Mouse (Mus musculus) granulocyte monocyte progenitor cell, adult 5-6 weeks (primary cell): Measurements from ENCODE around the gene Dnah2. TPM values are rescaled to one million over a fixed set of nuclear protein-coding genes. Genes with fewer than 3 reads are reported as not detected.
A peak's percentile ranks its signal among the peaks of the same experiment; 100 is the strongest.

Source experiments
- ATAC-seq: replicated peaks from 2 replicates; pipeline ENCODE4 v1.8.0; 2016; ENCODE audit warnings: mild to moderate bottlenecking, moderate TSS enrichment, inconsistent platforms; ENCODE audit not compliant: poor library complexity, severe bottlenecking
- total RNA-seq, 2 experiments: library from RNA; stranded (forward) in 1 of 2; stranded (reverse) in 1 of 2; fragments of 200-712, 200-1000 nt in 1 of 2; fragments of >200 nt in 1 of 2; fragmentation: Nextera tagmentation in 1 of 2; gene quantifications; 2 replicates each; pipeline ENCODE4 v1.2.3; 2014 to 2017

The Dnah2 gene
- total RNA-seq, 2 experiments from 2014 or later, result 0.11 TPM; not detected in 1

- peak; percentile 14; the same call in 1 of the 2 replicates for ATAC-seq
These were observed 72.1 kb downstream of the Dnah2 start for GRCm38 (mm10) chr11:69476802-69477201.

GRCm38 (mm10) chr11:69474737-69475136, 74.2 kb downstream of the Dnah2 start:
- no peak for ATAC-seq

- peak; percentile 27; the same call in 1 of the 2 replicates for ATAC-seq
These were observed 76.2 kb downstream of the Dnah2 start for GRCm38 (mm10) chr11:69472687-69473086.

- no peak; the same call in 1 of the 2 replicates for ATAC-seq
These were observed 77.4 kb downstream of the Dnah2 start for GRCm38 (mm10) chr11:69471491-69471890.

- no peak for ATAC-seq
These were observed 79.6 kb downstream of the Dnah2 start for GRCm38 (mm10) chr11:69469301-69469700.

- ATAC-seq, result no peak
These were observed 84.9 kb downstream of the Dnah2 start for GRCm38 (mm10) chr11:69463996-69464395.

- no peak for ATAC-seq
These were observed 87.3 kb downstream of the Dnah2 start for GRCm38 (mm10) chr11:69461568-69461967.

- no peak for ATAC-seq
These were observed 89.0 kb downstream of the Dnah2 start for GRCm38 (mm10) chr11:69459883-69460282.

GRCm38 (mm10) chr11:69457006-69457579, 91.8 kb downstream of the Dnah2 start:
- no peak for ATAC-seq

- ATAC-seq, result no peak
These were observed 96.6 kb downstream of the Dnah2 start for GRCm38 (mm10) chr11:69452114-69452867.

GRCm38 (mm10) chr11:69447299-69447698, 101.6 kb downstream of the Dnah2 start:
- no peak for ATAC-seq

GRCm38 (mm10) chr11:69443328-69443727, 105.6 kb downstream of the Dnah2 start:
- no peak for ATAC-seq

GRCm38 (mm10) chr11:69437291-69437690, 111.6 kb downstream of the Dnah2 start:
- ATAC-seq, result no peak

GRCm38 (mm10) chr11:69433189-69433588, 115.7 kb downstream of the Dnah2 start:
- ATAC-seq, result no peak

GRCm38 (mm10) chr11:69432640-69432982, 116.3 kb downstream of the Dnah2 start:
- no peak for ATAC-seq

- ATAC-seq, result peak; percentile 87
These were observed 116.9 kb downstream of the Dnah2 start for GRCm38 (mm10) chr11:69431829-69432639.

GRCm38 (mm10) chr11:69430631-69431030, 118.3 kb downstream of the Dnah2 start:
- no peak for ATAC-seq

GRCm38 (mm10) chr11:69429313-69429712, 119.6 kb downstream of the Dnah2 start:
- peak; percentile 69 for ATAC-seq

- peak; percentile 70 for ATAC-seq
These were observed 120.2 kb downstream of the Dnah2 start for GRCm38 (mm10) chr11:69428751-69429150.

- ATAC-seq, result no peak
These were observed 122.7 kb downstream of the Dnah2 start for GRCm38 (mm10) chr11:69426246-69426645.

- no peak for ATAC-seq
These were observed 125.0 kb downstream of the Dnah2 start for GRCm38 (mm10) chr11:69423885-69424284.
